Mouse (Mus musculus) stomach, postnatal 0 days (tissue): Measurements from ENCODE around the gene Prkag2.
A peak's percentile ranks its signal among the peaks of the same experiment; 100 is the strongest.

Experiments
- CTCF ChIP-seq: IDR thresholded peaks from 2 replicates; pipeline ENCODE4 v1.5.1; 2016; ENCODE audit warnings: antibody characterized with exemption, low read depth, mild to moderate bottlenecking, moderate library complexity
- EP300 ChIP-seq: optimal IDR thresholded peaks from 2 replicates; pipeline ENCODE3; 2016; ENCODE audit warnings: antibody characterized with exemption

- no peak for TF ChIP-seq EP300
- TF ChIP-seq CTCF, result peak; percentile 69
Measured at GRCm38 (mm10) chr5:24908820-24909716, 191.4 kb downstream of the Prkag2 start.
